Mouse (Mus musculus) T-helper 17 cell (primary cell): Measurements from ENCODE around the gene Serpina3a.
"Not testable (repeated sequence)": the region's sequence is repeated elsewhere in the genome, so short reads cannot be mapped to it uniquely, and the experiment has no call there.

Experiments
- in situ Hi-C, 2 experiments: fragments of 300-600 bp; cut with MboI, MseI; formaldehyde crosslinking; loops; 1 replicate in 1 of 2; 2 replicates in 1 of 2; pipeline ENCODE4 v1.15.1; 2025; ENCODE audit warnings: high pct_unique_total_duplicates in 2 of 2

Serpina3a gene

GRCm38 (mm10) chr12:104112333-104112732 is at the start of gene Serpina3a:
Gene Serpina3a, plus strand, starts transcription at chr12:104112724.
- in situ Hi-C loops = not testable (repeated sequence)

GRCm38 (mm10) chr12:104064532-104064931 is 48.0 kb upstream of the Serpina3a start:
- in situ Hi-C loops = loop anchor here in 1 of 2 experiments (5.0 kb wide), 1 partner anchor 353 kb away; no protein-coding TSS in a partner anchor

GRCm38 (mm10) chr12:104064996-104065395 is 47.5 kb upstream of the Serpina3a start:
- in situ Hi-C loops = loop anchor here in 1 of 2 experiments (5.0 kb wide), 1 partner anchor 352 kb away; no protein-coding TSS in a partner anchor

GRCm38 (mm10) chr12:104066241-104066640 is 46.3 kb upstream of the Serpina3a start:
- in situ Hi-C loops = no loop called here

- in situ Hi-C loops = no loop called here
Measured at GRCm38 (mm10) chr12:104067549-104067948, 45.0 kb upstream of the Serpina3a start.

- in situ Hi-C loops = loop anchor here (5.0 to 10.0 kb wide), 4 partner anchors 72 to 955 kb away; no protein-coding TSS in a partner anchor
Measured at GRCm38 (mm10) chr12:104069620-104070019, 42.9 kb upstream of the Serpina3a start.

GRCm38 (mm10) chr12:104071708-104072107 is 40.8 kb upstream of the Serpina3a start:
- in situ Hi-C loops = loop anchor here (5.0 to 10.0 kb wide), 4 partner anchors 74 to 957 kb away; no protein-coding TSS in a partner anchor

GRCm38 (mm10) chr12:104072286-104072685 is 40.2 kb upstream of the Serpina3a start:
- in situ Hi-C loops = loop anchor here (5.0 to 10.0 kb wide), 4 partner anchors 75 to 957 kb away; no protein-coding TSS in a partner anchor

- in situ Hi-C loops = no loop called here
Measured at GRCm38 (mm10) chr12:104090119-104090518, 22.4 kb upstream of the Serpina3a start.

- in situ Hi-C loops = no loop called here
Measured at GRCm38 (mm10) chr12:104091303-104091702, 21.2 kb upstream of the Serpina3a start.

- in situ Hi-C loops = no loop called here
Measured at GRCm38 (mm10) chr12:104100768-104101167, 11.8 kb upstream of the Serpina3a start, which contains the start of gene Serpina5. Gene Serpina5, plus strand, starts transcription at chr12:104101113.

- in situ Hi-C loops = no loop called here
Measured at GRCm38 (mm10) chr12:104105847-104106246, 6.7 kb upstream of the Serpina3a start.

GRCm38 (mm10) chr12:104106919-104107318 is 5.6 kb upstream of the Serpina3a start:
- in situ Hi-C loops = no loop called here

- in situ Hi-C loops = no loop called here
Measured at GRCm38 (mm10) chr12:104108507-104108906, 4.0 kb upstream of the Serpina3a start.

GRCm38 (mm10) chr12:104114921-104115579 is 2.5 kb downstream of the Serpina3a start:
- in situ Hi-C loops = no loop called here

- in situ Hi-C loops = no loop called here
Measured at GRCm38 (mm10) chr12:104123097-104123496, 10.6 kb downstream of the Serpina3a start.

- in situ Hi-C loops = no loop called here
Measured at GRCm38 (mm10) chr12:104123996-104124395, 11.5 kb downstream of the Serpina3a start.

GRCm38 (mm10) chr12:104125021-104125560 is 12.6 kb downstream of the Serpina3a start:
- in situ Hi-C loops = no loop called here

- in situ Hi-C loops = no loop called here
Measured at GRCm38 (mm10) chr12:104127696-104128095, 15.2 kb downstream of the Serpina3a start, which contains the start of gene Serpina3b. Gene Serpina3b, plus strand, starts transcription at chr12:104127996.

- in situ Hi-C loops = loop anchor here in 1 of 2 experiments (10.0 kb wide), 1 partner anchor 1124 kb away; no protein-coding TSS in a partner anchor
Measured at GRCm38 (mm10) chr12:104131041-104131440, 18.5 kb downstream of the Serpina3a start.

- in situ Hi-C loops = loop anchor here in 1 of 2 experiments (10.0 kb wide), 1 partner anchor 1117 kb away; no protein-coding TSS in a partner anchor
Measured at GRCm38 (mm10) chr12:104138216-104138615, 25.7 kb downstream of the Serpina3a start.

- in situ Hi-C loops = no loop called here
Measured at GRCm38 (mm10) chr12:104140543-104141103, 28.1 kb downstream of the Serpina3a start.
